Mouse (Mus musculus): ENCODE data around the gene Rnps1.

Rnps1 gene

DNA sequence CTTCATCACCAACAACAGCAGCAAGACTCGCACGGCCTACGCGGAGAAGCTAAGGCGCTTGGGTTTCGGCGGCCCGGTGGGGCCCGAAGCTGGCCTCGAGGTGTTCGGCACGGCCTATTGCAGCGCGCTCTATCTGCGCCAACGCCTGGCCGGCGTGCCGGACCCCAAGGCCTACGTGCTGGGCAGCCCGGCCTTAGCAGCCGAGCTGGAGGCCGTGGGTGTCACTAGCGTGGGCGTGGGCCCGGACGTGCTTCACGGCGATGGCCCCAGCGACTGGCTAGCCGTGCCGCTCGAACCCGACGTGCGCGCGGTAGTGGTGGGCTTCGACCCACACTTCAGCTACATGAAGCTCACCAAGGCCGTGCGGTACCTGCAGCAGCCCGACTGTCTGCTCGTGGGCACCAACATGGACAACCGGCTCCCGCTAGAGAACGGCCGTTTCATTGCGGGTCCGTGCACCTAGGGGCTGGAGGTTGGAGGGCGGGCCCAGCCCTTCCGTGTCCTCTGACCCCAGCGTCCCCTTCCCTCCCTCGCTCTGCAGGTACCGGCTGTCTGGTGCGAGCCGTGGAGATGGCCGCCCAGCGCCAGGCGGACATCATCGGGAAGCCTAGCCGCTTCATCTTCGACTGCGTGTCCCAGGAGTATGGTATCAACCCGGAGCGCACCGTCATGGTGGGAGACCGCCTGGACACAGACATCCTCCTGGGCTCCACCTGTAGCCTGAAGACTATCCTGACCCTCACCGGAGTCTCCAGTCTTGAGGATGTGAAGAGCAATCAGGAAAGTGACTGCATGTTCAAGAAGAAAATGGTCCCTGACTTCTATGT, 56.5 kb downstream of the Rnps1 start:
- DNase-seq = peak; percentile 43 to 54

DNA sequence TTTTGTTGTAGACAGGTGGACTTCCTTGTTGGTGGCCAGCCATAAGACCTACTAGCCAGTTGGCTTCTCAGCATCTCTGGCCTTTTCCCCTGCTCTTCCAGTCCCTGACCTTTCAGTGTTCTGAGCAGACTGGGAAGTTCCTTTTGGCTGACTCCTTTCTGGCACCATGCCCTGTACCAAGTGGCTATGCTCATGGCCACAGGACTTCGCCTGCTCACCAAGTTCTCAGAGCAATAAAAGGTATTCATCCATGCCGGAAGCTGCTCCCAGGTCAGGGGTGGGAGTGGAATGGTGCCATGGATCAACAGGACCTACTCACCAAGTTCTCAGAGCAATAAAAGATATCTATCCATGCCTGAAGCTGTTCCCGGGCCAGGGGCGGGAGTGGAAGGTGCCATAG, 58.1 kb downstream of the Rnps1 start:
- peak; percentile 62 to 75 for DNase-seq

DNA sequence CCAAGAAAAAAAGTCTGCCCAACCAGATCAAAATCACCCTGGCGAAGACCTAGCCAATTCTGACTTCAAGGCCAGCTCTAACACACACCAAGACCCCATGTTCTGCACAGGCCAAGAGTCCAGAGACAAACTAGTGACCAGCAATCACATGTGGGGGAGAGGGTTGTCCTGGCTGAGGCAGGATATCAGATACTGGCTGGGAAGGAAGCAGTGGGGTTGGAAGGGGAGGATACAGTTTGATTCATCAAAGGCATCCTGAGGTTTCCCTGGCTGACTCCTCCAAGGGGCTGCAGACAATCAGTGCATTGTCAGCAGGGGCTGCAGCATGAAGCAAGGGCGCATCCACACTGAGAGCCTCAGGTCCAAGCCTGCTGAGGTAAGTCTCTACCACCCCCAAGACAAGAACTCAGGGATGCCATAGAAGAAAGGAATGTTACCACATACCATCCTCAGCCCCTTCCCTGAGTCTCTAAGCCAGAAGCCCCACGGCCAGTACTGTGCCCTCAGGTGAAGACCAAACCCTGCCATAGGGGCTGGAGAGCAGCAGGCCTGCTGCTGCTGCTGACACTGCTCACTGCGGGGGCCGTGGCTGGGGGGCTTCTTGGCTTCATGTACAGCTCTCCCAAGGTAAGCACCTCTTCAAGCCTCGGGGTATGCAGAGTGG, 59.4 kb downstream of the Rnps1 start, which contains the start of gene Bricd5:
Gene Bricd5 (plus strand): TSS at position 273 of the 664 bp plus-strand sequence.
- DNase-seq = no peak

DNA sequence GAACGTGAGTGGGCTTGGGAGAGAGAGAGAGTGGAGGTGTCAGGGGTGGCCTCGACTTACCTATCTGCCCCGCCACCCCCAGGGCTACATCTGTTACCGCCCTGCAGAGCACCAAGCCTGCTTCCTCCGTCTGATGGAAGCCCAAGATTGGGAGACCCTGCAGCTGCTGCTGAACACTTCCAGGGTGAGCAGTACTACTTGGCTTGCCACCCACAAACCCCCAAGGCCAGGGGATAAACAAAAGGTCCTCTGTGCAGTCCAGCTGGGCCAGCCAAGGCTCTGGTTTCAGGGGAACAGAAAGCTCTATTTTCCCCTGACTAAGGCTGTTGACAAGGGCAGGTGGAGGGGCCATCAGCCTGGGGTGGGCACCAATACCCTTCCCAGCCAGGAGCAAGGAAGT, 60.2 kb downstream of the Rnps1 start:
- DNase-seq = no peak

All from cerebellum, postnatal 36 days (tissue).